Mouse (Mus musculus) embryonic fibroblast, embryonic 13.5 days (primary cell): ENCODE measurements around the gene Ssh1.

Experiments used
- CTCF ChIP-seq: IDR thresholded peaks from 2 replicates; pipeline ENCODE4 v1.5.1; 2011; ENCODE audit warnings: mild to moderate bottlenecking, control low read depth, low read length, moderate library complexity, borderline replicate concordance; ENCODE audit not compliant: insufficient read depth
- POLR2A ChIP-seq: IDR thresholded peaks from 2 replicates; pipeline ENCODE4 v1.6.1; 2011; ENCODE audit warnings: low read depth, mild to moderate bottlenecking, control low read depth, low read length, moderate library complexity

DNA sequence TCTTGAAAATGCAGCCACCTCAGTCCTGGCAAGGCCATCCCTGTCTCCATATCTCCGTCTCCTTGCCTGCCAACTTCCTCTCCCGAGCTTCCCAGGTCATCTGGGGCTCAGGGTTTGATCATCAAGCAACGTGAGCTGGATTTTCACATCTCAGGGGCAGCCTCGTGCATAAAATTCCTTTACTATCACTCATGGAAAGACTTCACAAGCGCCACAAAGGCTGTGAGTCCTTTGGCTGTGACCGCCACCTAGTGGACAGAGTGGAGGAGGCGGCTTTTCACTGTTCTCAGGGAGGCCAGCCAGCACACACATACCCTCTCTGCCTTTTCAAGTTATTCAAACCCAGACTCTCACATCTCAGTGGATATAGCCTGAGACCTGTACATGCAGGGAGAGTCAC lies 39.3 kb downstream of the Ssh1 start:
- no peak for TF ChIP-seq POLR2A
- TF ChIP-seq CTCF: peak; percentile 73; the same call in 1 of the 2 replicates
